Mouse (Mus musculus) stomach, postnatal 0 days (tissue): ENCODE measurements around the gene Taf1. TPM values are rescaled to one million over a fixed set of nuclear protein-coding genes. Genes with fewer than 3 reads are reported as not detected.

Source experiments
- ATAC-seq: fragments of 200-750 bp; cut with Nextera tagmentation; 2 replicates; pipeline ENCODE4 v1.8.0; 2017; ENCODE audit not compliant: low FRiP score, low TSS enrichment
- DNase-seq: peaks from one replicate; pipeline ENCODE4 v3.0.0-alpha.2; 2016; ENCODE audit warnings: low spot score
- H3K27ac ChIP-seq: fragments of 300-500 bp; sonication (generic); replicated peaks from 2 replicates; pipeline ENCODE4 v1.5.1; 2014; ENCODE audit warnings: mild to moderate bottlenecking, control low read depth
- H3K27me3 ChIP-seq: fragments of 300-500 bp; sonication (generic); 2 replicates; pipeline ENCODE4 v1.6.1; 2014; ENCODE audit warnings: low read length; ENCODE audit not compliant: control insufficient read depth, insufficient read depth
- H3K36me3 ChIP-seq: fragments of 300-500 bp; sonication (generic); 2 replicates; pipeline ENCODE4 v1.6.1; 2014; ENCODE audit warnings: low read length, mixed read lengths; ENCODE audit not compliant: control insufficient read depth, insufficient read depth
- H3K4me1 ChIP-seq: fragments of 300-500 bp; sonication (generic); replicated peaks from 2 replicates; pipeline ENCODE4 v1.6.1; 2014; ENCODE audit warnings: antibody characterized with exemption; ENCODE audit not compliant: control insufficient read depth, insufficient read depth
- H3K4me2 ChIP-seq: fragments of 300-500 bp; sonication (generic); replicated peaks from 2 replicates; pipeline ENCODE4 v1.6.1; 2014; ENCODE audit warnings: low read depth, mild to moderate bottlenecking, control low read depth, moderate library complexity
- H3K4me3 ChIP-seq: fragments of 300-500 bp; sonication (generic); 2 replicates; pipeline ENCODE4 v1.5.1; 2014; ENCODE audit warnings: low read depth, low read length, control low read depth
- H3K9ac ChIP-seq: fragments of 300-500 bp; sonication (generic); 2 replicates; pipeline ENCODE4 v1.6.1; 2014; ENCODE audit warnings: mild to moderate bottlenecking, low read length, control low read depth, mixed read lengths
- H3K9me3 ChIP-seq: fragments of 300-500 bp; sonication (generic); 2 replicates; pipeline ENCODE4 v1.6.1; 2016; ENCODE audit warnings: low read length; ENCODE audit not compliant: control insufficient read depth
- CTCF ChIP-seq: IDR thresholded peaks from 2 replicates; pipeline ENCODE4 v1.5.1; 2016; ENCODE audit warnings: antibody characterized with exemption, low read depth, mild to moderate bottlenecking, moderate library complexity
- EP300 ChIP-seq: optimal IDR thresholded peaks from 2 replicates; pipeline ENCODE3; 2016; ENCODE audit warnings: antibody characterized with exemption
- WGBS: fragments of 180-500 bp; shearing (Covaris S2); extraction: QIAGEN DNeasy Blood & Tissue Kit; methylation state at CpG from one replicate; pipeline ENCODE4 v1.1.7; 2014; 5-methylcytosine and 5-hydroxymethylcytosine counted together
- polyA plus RNA-seq: library from polyadenylated mRNA; unstranded; fragments of >200 nt; fragmentation: Nextera tagmentation; extraction: Ambion mirVana; gene quantifications from 2 replicates; pipeline ENCODE4 v1.2.1, GENCODE M21; 2015

The Taf1 gene
- polyA plus RNA-seq, 1 experiment from 2014 or later, result 3.5 TPM

GRCm38 (mm10) chrX:101641161-101641530 lies 108.6 kb downstream of the Taf1 start:
- Histone ChIP-seq H3K27me3 (no peaks in the 10 kb centered on the region), H3K4me2 (peak overlapping the region; percentile 53), H3K9me3 (no peaks in the 10 kb centered on the region), H3K27ac (peak overlapping the region; percentile 88; the same call in 1 of the 2 replicates), H3K4me3 (peak overlapping the region; percentile 66), H3K9ac (peak overlapping the region; percentile 82), H3K4me1 (no peaks in the 10 kb centered on the region), H3K36me3 (no peaks in the 10 kb centered on the region)
- 10% methylated on average over 6 of the region's 6 CpGs for WGBS
- TF ChIP-seq CTCF (no peak), EP300 (no peak)
- no peak for ATAC-seq
- no peak for DNase-seq

- no peaks in the 10 kb centered on the region for H3K9me3 ChIP-seq
- peak overlapping the region; percentile 66 for H3K4me3 ChIP-seq
- no peak overlapping the region for H3K9ac ChIP-seq
- 13% methylated on average over 5 of the region's 5 CpGs for WGBS
- no peaks in the 10 kb centered on the region for H3K4me1 ChIP-seq
- no peak for DNase-seq
- no peak overlapping the region for H3K27ac ChIP-seq
- H3K27me3 ChIP-seq, result no peaks in the 10 kb centered on the region
- peak overlapping the region; percentile 53 for H3K4me2 ChIP-seq
- no peak for ATAC-seq
- no peak for TF ChIP-seq CTCF
- TF ChIP-seq EP300, result no peak
- no peaks in the 10 kb centered on the region for H3K36me3 ChIP-seq
Measured at GRCm38 (mm10) chrX:101642091-101642490, 109.6 kb downstream of the Taf1 start.

GRCm38 (mm10) chrX:101645286-101645685 lies 112.8 kb downstream of the Taf1 start:
- WGBS, result 52% methylated on average over 2 of the region's 2 CpGs
- DNase-seq (peak; percentile 21), ATAC-seq (no peak)
- Histone ChIP-seq H3K4me2 (no peak overlapping the region), H3K9me3 (no peaks in the 10 kb centered on the region), H3K9ac (no peak overlapping the region), H3K27ac (no peak overlapping the region), H3K27me3 (no peaks in the 10 kb centered on the region), H3K4me1 (no peaks in the 10 kb centered on the region), H3K4me3 (no peak overlapping the region), H3K36me3 (no peaks in the 10 kb centered on the region)
- no peak for TF ChIP-seq CTCF
- no peak for TF ChIP-seq EP300

- no peaks in the 10 kb centered on the region for H3K9me3 ChIP-seq
- no peaks in the 10 kb centered on the region for H3K4me1 ChIP-seq
- H3K36me3 ChIP-seq, result no peaks in the 10 kb centered on the region
- no peak overlapping the region for H3K4me2 ChIP-seq
- H3K27ac ChIP-seq, result no peak overlapping the region
- 61% methylated on average over 5 of the region's 5 CpGs for WGBS
- DNase-seq (no peak), ATAC-seq (no peak)
- TF ChIP-seq CTCF (no peak), EP300 (no peak)
- no peaks in the 10 kb centered on the region for H3K27me3 ChIP-seq
- no peak overlapping the region for H3K9ac ChIP-seq
- H3K4me3 ChIP-seq, result no peak overlapping the region
Measured at GRCm38 (mm10) chrX:101646621-101647020, 114.1 kb downstream of the Taf1 start.

Other genes starting within 250 kb of the Taf1 start
- 1.7 TPM in 2 replicates for gene Nlgn3, start 233.6 kb upstream of the Taf1 start, polyA plus RNA-seq
- gene Gjb1, start 156.4 kb upstream of the Taf1 start, polyA plus RNA-seq, result 49.0 and 52.2 TPM in 2 replicates
- gene Zmym3, start 111.9 kb upstream of the Taf1 start, polyA plus RNA-seq, result 12.2 and 13.2 TPM in 2 replicates
- 107 and 119 TPM in 2 replicates for gene Nono, start 103.4 kb upstream of the Taf1 start, polyA plus RNA-seq
- gene Itgb1bp2, start 83.6 kb upstream of the Taf1 start, polyA plus RNA-seq, result 1.2 and 1.8 TPM in 2 replicates
- gene Ogt, start 107.3 kb downstream of the Taf1 start, polyA plus RNA-seq, result 41.1 and 48.2 TPM in 2 replicates
- gene Cxcr3, start 201.5 kb downstream of the Taf1 start, polyA plus RNA-seq, result 0.29 and 0.48 TPM in 2 replicates